Mouse (Mus musculus) right cerebral cortex, postnatal 25 days (tissue): ENCODE results near the gene Igf2bp1.
"Not testable (repeated sequence)": the region's sequence is repeated elsewhere in the genome, so short reads cannot be mapped to it uniquely, and the experiment has no call there.

Experiments used
- DNase-seq: peaks from one replicate; pipeline ENCODE4 v3.0.0; 2022

Igf2bp1 gene

GRCm38 (mm10) chr11:95957407-95957806 is 48.3 kb downstream of the Igf2bp1 start:
- DNase-seq, result no peak

- DNase-seq, result no peak
These were observed 52.4 kb downstream of the Igf2bp1 start for GRCm38 (mm10) chr11:95953313-95953712.

- no peak for DNase-seq
These were observed 59.8 kb downstream of the Igf2bp1 start for GRCm38 (mm10) chr11:95945838-95946472.

GRCm38 (mm10) chr11:95939828-95940507 is 65.8 kb downstream of the Igf2bp1 start:
- DNase-seq, result no peak

- DNase-seq, result no peak
These were observed 69.3 kb downstream of the Igf2bp1 start for GRCm38 (mm10) chr11:95936409-95936808.

GRCm38 (mm10) chr11:95932168-95932567 is 73.6 kb downstream of the Igf2bp1 start:
- DNase-seq, result not testable (repeated sequence)

- no peak for DNase-seq
These were observed 79.3 kb downstream of the Igf2bp1 start for GRCm38 (mm10) chr11:95926398-95926797.

- DNase-seq, result no peak
These were observed 79.8 kb downstream of the Igf2bp1 start for GRCm38 (mm10) chr11:95925976-95926375.

GRCm38 (mm10) chr11:95924215-95924614 is 81.5 kb downstream of the Igf2bp1 start:
- no peak for DNase-seq

- not testable (repeated sequence) for DNase-seq
These were observed 82.3 kb downstream of the Igf2bp1 start for GRCm38 (mm10) chr11:95923477-95923876.

GRCm38 (mm10) chr11:95921991-95922621 is 83.6 kb downstream of the Igf2bp1 start:
- no peak for DNase-seq

GRCm38 (mm10) chr11:95916426-95916825 is 89.3 kb downstream of the Igf2bp1 start:
- no peak for DNase-seq

- peak; percentile 4 for DNase-seq
These were observed 90.6 kb downstream of the Igf2bp1 start for GRCm38 (mm10) chr11:95915006-95915710.

- peak; percentile 24 for DNase-seq
These were observed 91.2 kb downstream of the Igf2bp1 start, which contains the start of gene B4galnt2 for GRCm38 (mm10) chr11:95914571-95914991. Gene B4galnt2 (minus strand): TSS chr11:95914891.

- DNase-seq, result no peak
These were observed 91.7 kb downstream of the Igf2bp1 start for GRCm38 (mm10) chr11:95913959-95914566.

GRCm38 (mm10) chr11:95911579-95911978 is 94.2 kb downstream of the Igf2bp1 start:
- DNase-seq, result no peak

GRCm38 (mm10) chr11:95907805-95908524 is 97.8 kb downstream of the Igf2bp1 start:
- no peak for DNase-seq
